Mouse (Mus musculus): ENCODE results near the gene 4930524B15Rik. TPM values are rescaled to one million over a fixed set of nuclear protein-coding genes. Genes with fewer than 3 reads are reported as not detected.
"Not testable (repeated sequence)": the region's sequence is repeated elsewhere in the genome, so short reads cannot be mapped to it uniquely, and the experiment has no call there.

4930524B15Rik gene
- total and polyA plus RNA-seq, 2 experiments from 2014 or later: 0.05 TPM; not detected in 1

DNA sequence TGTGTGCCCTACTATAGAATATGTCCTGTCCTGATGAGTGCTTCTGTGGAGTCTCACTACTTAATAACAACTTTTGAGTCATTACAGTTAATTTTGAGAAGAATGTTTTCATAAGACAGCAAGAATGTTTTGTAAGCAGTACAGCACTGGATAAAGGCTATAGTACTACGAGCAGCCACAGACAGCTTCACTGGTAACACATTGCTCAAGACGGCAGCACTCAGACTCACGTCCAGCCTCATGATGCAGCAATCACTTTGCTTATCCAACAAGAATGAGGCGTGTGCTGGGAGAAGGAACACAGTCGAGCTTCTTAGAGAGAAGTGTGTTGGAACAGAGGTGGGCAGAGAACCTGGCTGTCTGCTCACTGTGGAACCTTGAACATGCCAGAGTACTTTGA, 10.7 kb downstream of the 4930524B15Rik start:
- no peak for ATAC-seq (ENCODE audit: insufficient read depth, low read depth)
- WGBS: 39% methylated on average over 5 of the region's 5 CpGs
- Histone ChIP-seq H3K4me2 (ENCODE audit: low read depth, low read length) (no peak overlapping the region), H3K27me3 (ENCODE audit: control insufficient read depth, insufficient read depth, low read length) (no peaks in the 10 kb centered on the region), H3K4me3 (ENCODE audit: low read depth, low read length) (no peak overlapping the region), H3K36me3 (replicated peaks; ENCODE audit: control insufficient read depth, insufficient read depth, low read length) (no peaks in the 10 kb centered on the region), H3K9me3 (replicated peaks; ENCODE audit: control insufficient read depth, low read length) (peaks cover 4% of the 10 kb centered on the region; the same call in 1 of the 2 replicates), H3K9ac (replicated peaks; ENCODE audit: low read depth, low read length) (no peak overlapping the region), H3K4me1 (ENCODE audit: control insufficient read depth, insufficient read depth) (no peaks in the 10 kb centered on the region), H3K27ac (ENCODE audit: low read depth) (no peak overlapping the region)
- no peak for DNase-seq (ENCODE audit: low spot score)
- no peak for TF ChIP-seq CTCF (IDR thresholded peaks at IDR 0.05; ENCODE audit: low read depth)
- TF ChIP-seq EP300 (IDR thresholded peaks at IDR 0.05; ENCODE audit: low read depth): no peak

- not testable (repeated sequence) for H3K4me3 ChIP-seq (ENCODE audit: low read depth, low read length); H3K27ac ChIP-seq (ENCODE audit: low read depth); H3K36me3 ChIP-seq (replicated peaks; ENCODE audit: control insufficient read depth, insufficient read depth, low read length); H3K9me3 ChIP-seq (replicated peaks; ENCODE audit: control insufficient read depth, low read length); H3K4me1 ChIP-seq (ENCODE audit: control insufficient read depth, insufficient read depth); H3K9ac ChIP-seq (replicated peaks; ENCODE audit: low read depth, low read length); H3K27me3 ChIP-seq (ENCODE audit: control insufficient read depth, insufficient read depth, low read length); ATAC-seq (ENCODE audit: insufficient read depth, low read depth); H3K4me2 ChIP-seq (ENCODE audit: low read depth, low read length); DNase-seq (ENCODE audit: low spot score)
- 88% methylated on average over 5 of the region's 5 CpGs for WGBS
Measured at GRCm38 (mm10) chr11:31980089-31980488, 14.7 kb downstream of the 4930524B15Rik start.

- H3K27me3 ChIP-seq (ENCODE audit: control insufficient read depth, insufficient read depth, low read length): no peaks in the 10 kb centered on the region
- TF ChIP-seq CTCF (IDR thresholded peaks at IDR 0.05; ENCODE audit: low read depth) (no peak), EP300 (IDR thresholded peaks at IDR 0.05; ENCODE audit: low read depth) (no peak)
- no peaks in the 10 kb centered on the region for H3K36me3 ChIP-seq (replicated peaks; ENCODE audit: control insufficient read depth, insufficient read depth, low read length)
- DNase-seq (ENCODE audit: low spot score) (no peak), ATAC-seq (ENCODE audit: insufficient read depth, low read depth) (no peak)
- no peak overlapping the region for H3K27ac ChIP-seq (ENCODE audit: low read depth)
- WGBS: 77% methylated on average over 7 of the region's 7 CpGs
- no peak overlapping the region for H3K4me3 ChIP-seq (ENCODE audit: low read depth, low read length)
- H3K9ac ChIP-seq (replicated peaks; ENCODE audit: low read depth, low read length): no peak overlapping the region
- peaks cover 4% of the 10 kb centered on the region; the same call in 1 of the 2 replicates for H3K9me3 ChIP-seq (replicated peaks; ENCODE audit: control insufficient read depth, low read length)
- H3K4me2 ChIP-seq (ENCODE audit: low read depth, low read length): no peak overlapping the region
- H3K4me1 ChIP-seq (ENCODE audit: control insufficient read depth, insufficient read depth): no peaks in the 10 kb centered on the region
Measured at GRCm38 (mm10) chr11:31981830-31982229, 16.4 kb downstream of the 4930524B15Rik start.

DNA sequence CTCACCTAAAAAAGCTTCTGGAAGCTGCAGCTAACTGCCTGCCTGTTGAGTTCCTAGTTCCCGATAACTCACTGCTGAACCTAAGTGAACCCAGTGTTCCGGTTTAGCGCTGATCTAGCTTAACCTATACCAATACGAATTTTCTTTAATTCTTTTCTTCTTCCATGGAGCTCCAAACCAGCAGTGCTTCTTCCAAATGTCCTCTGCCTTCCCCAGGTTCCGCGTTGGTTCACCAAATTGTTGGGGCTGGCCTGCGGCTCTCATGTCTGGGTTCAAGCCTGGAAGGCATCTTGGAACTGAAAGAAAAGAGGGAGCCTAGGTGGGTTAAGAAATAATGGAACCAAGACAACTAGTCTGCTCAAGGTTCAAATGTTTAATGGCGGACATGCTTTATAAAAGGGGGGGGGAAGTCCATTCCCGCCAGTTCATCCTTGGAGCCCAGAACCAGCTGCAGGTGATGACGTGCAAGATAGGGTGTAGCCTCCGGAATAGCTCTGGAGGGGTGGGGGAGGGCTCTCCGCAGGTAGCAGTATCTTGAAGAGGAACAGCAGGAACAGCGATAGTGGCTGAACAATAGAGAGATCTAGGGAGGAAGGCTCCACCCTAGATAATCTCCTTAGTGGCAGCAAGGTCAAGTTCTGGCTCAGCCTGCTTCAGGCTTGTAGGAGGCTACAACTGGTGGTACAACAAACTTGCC, 17.0 kb downstream of the 4930524B15Rik start:
- WGBS: 76% methylated on average over 13 of the region's 13 CpGs
- H3K27me3 ChIP-seq (ENCODE audit: control insufficient read depth, insufficient read depth, low read length); H3K9me3 ChIP-seq (replicated peaks; ENCODE audit: control insufficient read depth, low read length); H3K27ac ChIP-seq (ENCODE audit: low read depth); H3K9ac ChIP-seq (replicated peaks; ENCODE audit: low read depth, low read length); ATAC-seq (ENCODE audit: insufficient read depth, low read depth); H3K4me1 ChIP-seq (ENCODE audit: control insufficient read depth, insufficient read depth); H3K36me3 ChIP-seq (replicated peaks; ENCODE audit: control insufficient read depth, insufficient read depth, low read length); H3K4me2 ChIP-seq (ENCODE audit: low read depth, low read length); DNase-seq (ENCODE audit: low spot score); H3K4me3 ChIP-seq (ENCODE audit: low read depth, low read length): not testable (repeated sequence)

- no peak for TF ChIP-seq EP300 (IDR thresholded peaks at IDR 0.05; ENCODE audit: low read depth)
- TF ChIP-seq CTCF (IDR thresholded peaks at IDR 0.05; ENCODE audit: low read depth): no peak
- no peak for ATAC-seq (ENCODE audit: insufficient read depth, low read depth)
- H3K27me3 ChIP-seq (ENCODE audit: control insufficient read depth, insufficient read depth, low read length): no peaks in the 10 kb centered on the region
Measured at GRCm38 (mm10) chr11:31983249-31983648, 17.9 kb downstream of the 4930524B15Rik start.

DNA sequence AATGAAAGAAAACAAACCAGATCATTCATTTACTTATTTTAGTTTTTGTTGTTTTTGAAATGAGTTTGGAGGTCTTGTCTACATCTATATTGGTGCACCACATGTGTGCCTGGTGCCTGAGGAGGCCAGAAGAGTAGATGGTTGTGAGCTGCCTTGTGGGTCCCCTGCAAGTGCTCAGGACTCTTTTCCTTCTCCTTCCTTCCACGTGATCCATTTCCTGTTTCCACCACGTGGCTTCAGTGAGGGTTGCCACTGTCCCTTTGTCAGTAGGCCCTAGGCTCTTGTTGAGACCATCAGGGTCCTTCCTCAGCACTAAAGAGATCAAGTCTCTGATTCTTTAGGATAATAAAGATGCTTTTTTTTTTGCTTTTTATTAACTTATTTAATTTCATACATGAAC, 19.4 kb downstream of the 4930524B15Rik start:
- no peak overlapping the region for H3K27ac ChIP-seq (ENCODE audit: low read depth)
- no peaks in the 10 kb centered on the region for H3K27me3 ChIP-seq (ENCODE audit: control insufficient read depth, insufficient read depth, low read length)
- H3K4me1 ChIP-seq (ENCODE audit: control insufficient read depth, insufficient read depth): no peaks in the 10 kb centered on the region
- whole genome bisulfite sequencing: 42% methylated on average over 2 of the region's 2 CpGs
- TF ChIP-seq CTCF (IDR thresholded peaks at IDR 0.05; ENCODE audit: low read depth) (no peak), EP300 (IDR thresholded peaks at IDR 0.05; ENCODE audit: low read depth) (no peak)
- no peak for ATAC-seq (ENCODE audit: insufficient read depth, low read depth)
- no peak overlapping the region for H3K4me3 ChIP-seq (ENCODE audit: low read depth, low read length)
- DNase-seq (ENCODE audit: low spot score): no peak
- H3K36me3 ChIP-seq (replicated peaks; ENCODE audit: control insufficient read depth, insufficient read depth, low read length): no peaks in the 10 kb centered on the region
- peaks cover 3% of the 10 kb centered on the region; the same call in 1 of the 2 replicates for H3K9me3 ChIP-seq (replicated peaks; ENCODE audit: control insufficient read depth, low read length)
- H3K4me2 ChIP-seq (ENCODE audit: low read depth, low read length): no peak overlapping the region
- no peak overlapping the region for H3K9ac ChIP-seq (replicated peaks; ENCODE audit: low read depth, low read length)

More at GRCm38 (mm10) chr11:31983249-31983648, 17.9 kb downstream of the 4930524B15Rik start:
- Histone ChIP-seq H3K4me1 (ENCODE audit: control insufficient read depth, insufficient read depth) (no peaks in the 10 kb centered on the region), H3K4me3 (ENCODE audit: low read depth, low read length) (no peak overlapping the region), H3K36me3 (replicated peaks; ENCODE audit: control insufficient read depth, insufficient read depth, low read length) (no peaks in the 10 kb centered on the region), H3K9ac (replicated peaks; ENCODE audit: low read depth, low read length) (no peak overlapping the region), H3K9me3 (replicated peaks; ENCODE audit: control insufficient read depth, low read length) (peaks cover 4% of the 10 kb centered on the region; the same call in 1 of the 2 replicates), H3K4me2 (ENCODE audit: low read depth, low read length) (no peak overlapping the region), H3K27ac (ENCODE audit: low read depth) (no peak overlapping the region)
- no peak for DNase-seq (ENCODE audit: low spot score)
